Mouse (Mus musculus) heart, adult 2 months (tissue): ENCODE measurements around the gene Olfr365. TPM values are rescaled to one million over a fixed set of nuclear protein-coding genes. Genes with fewer than 3 reads are reported as not detected.

Experiments
- DNase-seq, 2 experiments: peaks; one replicate each; pipeline ENCODE4 v3.0.0; 2021
- H3K27ac ChIP-seq: fragments of 200-600 bp; 2 replicates; pipeline ENCODE4 v1.8.1; 2022
- H3K27me3 ChIP-seq: fragments of 200-500 bp; 2 replicates; pipeline ENCODE4 v1.6.1; 2012; ENCODE audit warnings: mild to moderate bottlenecking, low read length, inconsistent platforms, mixed read lengths; ENCODE audit not compliant: control insufficient read depth, insufficient read depth
- H3K36me3 ChIP-seq: fragments of 200-500 bp; 2 replicates; pipeline ENCODE4 v1.6.1; 2012; ENCODE audit warnings: low read length, inconsistent platforms; ENCODE audit not compliant: control insufficient read depth, insufficient read depth
- H3K4me1 ChIP-seq: fragments of 200-500 bp; 2 replicates; pipeline ENCODE4 v1.6.1; 2011; ENCODE audit warnings: low read length; ENCODE audit not compliant: control insufficient read depth, insufficient read depth
- H3K4me3 ChIP-seq: fragments of 200-600 bp; 2 replicates; pipeline ENCODE4 v1.8.1; 2022
- H3K79me2 ChIP-seq: fragments of 200-500 bp; replicated peaks from 2 replicates; pipeline ENCODE4 v1.6.1; 2012; ENCODE audit warnings: mild to moderate bottlenecking, inconsistent platforms, low read length, moderate library complexity, mixed read lengths; ENCODE audit not compliant: control insufficient read depth, insufficient read depth
- H3K9ac ChIP-seq: fragments of 200-500 bp; 2 replicates; pipeline ENCODE4 v1.6.1; 2012; ENCODE audit warnings: low read depth, mild to moderate bottlenecking, control low read depth, inconsistent platforms, low read length, mixed read lengths
- CTCF ChIP-seq: fragments of 200-600 bp; IDR thresholded peaks from 2 replicates; pipeline ENCODE4 v1.8.1; 2022; ENCODE audit warnings: antibody characterized with exemption, mild to moderate bottlenecking, moderate library complexity
- EP300 ChIP-seq: fragments of 200-500 bp; IDR thresholded peaks from 2 replicates; pipeline ENCODE4 v1.6.1; 2011; ENCODE audit warnings: low read depth, low read length, control low read depth; ENCODE audit not compliant: insufficient read depth
- POLR2A ChIP-seq: fragments of 200-500 bp; IDR thresholded peaks from 2 replicates; pipeline ENCODE4 v1.6.1; 2011; ENCODE audit warnings: mild to moderate bottlenecking, low read depth, low read length, control low read depth; ENCODE audit not compliant: insufficient read depth
- WGBS: fragments of 180-500 bp; shearing (Covaris S2); methylation state at CpG from one replicate; pipeline ENCODE4 v1.1.7; 2018; 5-methylcytosine and 5-hydroxymethylcytosine counted together
- intact Hi-C: fragments of 180-260 bp; cut with DNase I; formaldehyde crosslinking; loops from one replicate; pipeline ENCODE4 v1.15.1; 2025
- long read RNA-seq: library from polyadenylated mRNA; stranded (forward); transcript quantifications from one replicate; pipeline ENCODE4 v2.0.0, GENCODE M21; 2021
- polyA plus RNA-seq: library from polyadenylated mRNA; depleted of rRNA; stranded (reverse); fragments of >200 nt; gene quantifications from 2 replicates; pipeline ENCODE4 v1.2.3, GENCODE M21; 2012; rRNA removed
- total RNA-seq, 2 experiments: library from RNA; stranded (reverse); gene quantifications; 2 replicates each; pipeline ENCODE4 v1.2.3; 2021

The Olfr365 gene
- not detected for total RNA-seq
- polyA plus RNA-seq, result not detected in 2 replicates
- long read RNA-seq, result 0 reads

DNA sequence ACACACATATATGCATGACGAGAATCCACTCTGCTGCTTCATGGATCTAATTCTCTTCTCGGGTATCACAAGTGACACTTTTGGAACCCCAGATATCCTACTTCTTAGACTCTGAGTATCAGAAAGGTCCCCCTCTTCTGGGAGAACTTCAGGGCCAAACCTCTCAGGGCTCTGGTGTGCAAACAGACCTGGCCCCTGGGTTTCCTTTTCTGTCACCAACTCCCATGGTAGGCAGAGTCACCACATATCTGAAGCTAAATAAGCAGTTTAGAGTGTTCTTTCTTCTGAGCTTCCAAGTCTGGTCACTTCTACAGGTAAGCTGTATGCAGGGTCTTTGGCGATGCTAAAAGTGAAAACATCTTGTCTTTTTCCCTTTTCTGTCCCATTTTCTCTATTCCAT lies at the start of gene Olfr365:
Olfr365 (plus strand) TSS at position 301 of the 400 bp plus-strand sequence.
- whole genome bisulfite sequencing, result 55% methylated on average over 3 of the region's 3 CpGs
- H3K4me1 ChIP-seq, result no peaks in the 10 kb centered on the region
- intact Hi-C loops, result no loop called here

DNA sequence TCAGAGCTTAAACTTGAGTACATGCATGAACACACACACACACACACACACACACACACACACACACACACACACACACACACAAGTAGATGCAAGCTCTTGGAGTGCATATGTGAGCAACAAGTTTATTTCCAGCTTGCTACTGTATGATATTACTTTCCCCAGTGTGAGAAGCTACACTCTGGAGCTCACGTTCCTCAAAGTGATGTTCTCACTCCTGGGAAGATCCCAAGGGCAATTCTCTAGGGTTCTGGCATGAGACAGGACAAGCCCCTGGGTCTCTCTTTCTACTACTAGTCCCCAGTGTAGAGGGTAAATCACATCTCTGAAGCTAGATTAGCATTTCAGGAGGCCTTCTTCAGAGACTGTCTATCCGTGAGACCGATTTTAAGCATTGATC lies 49.0 kb upstream of the Olfr365 start, which contains the start of gene Olfr364-ps1:
Olfr364-ps1 (plus strand) TSS at position 301 of the 400 bp plus-strand sequence.
- no peak within 1 kb of the TSS for H3K27ac ChIP-seq
- no peaks in the 10 kb centered on the region for H3K79me2 ChIP-seq
- no peak for DNase-seq
- TF ChIP-seq CTCF, result no peak
- TF ChIP-seq POLR2A, result no peak
- H3K4me3 ChIP-seq, result no peak within 1 kb of the TSS
- no peaks in the 10 kb centered on the region for H3K36me3 ChIP-seq
- 63% methylated on average over 3 of the region's 3 CpGs for WGBS
- no peaks in the 10 kb centered on the region for H3K27me3 ChIP-seq
- H3K9ac ChIP-seq, result no peak within 1 kb of the TSS
- intact Hi-C loops, result no loop called here
- no peaks in the 10 kb centered on the region for H3K4me1 ChIP-seq

More for the DNA sequence above, at the start of gene Olfr365:
- no peak within 1 kb of the TSS for H3K9ac ChIP-seq
- no peak for DNase-seq
- no peaks in the 10 kb centered on the region for H3K36me3 ChIP-seq
- TF ChIP-seq POLR2A (no peak), CTCF (no peak), EP300 (no peak)
- H3K4me3 ChIP-seq, result no peak within 1 kb of the TSS
- no peaks in the 10 kb centered on the region for H3K27me3 ChIP-seq
- no peaks in the 10 kb centered on the region for H3K79me2 ChIP-seq
- H3K27ac ChIP-seq, result no peak within 1 kb of the TSS

DNA sequence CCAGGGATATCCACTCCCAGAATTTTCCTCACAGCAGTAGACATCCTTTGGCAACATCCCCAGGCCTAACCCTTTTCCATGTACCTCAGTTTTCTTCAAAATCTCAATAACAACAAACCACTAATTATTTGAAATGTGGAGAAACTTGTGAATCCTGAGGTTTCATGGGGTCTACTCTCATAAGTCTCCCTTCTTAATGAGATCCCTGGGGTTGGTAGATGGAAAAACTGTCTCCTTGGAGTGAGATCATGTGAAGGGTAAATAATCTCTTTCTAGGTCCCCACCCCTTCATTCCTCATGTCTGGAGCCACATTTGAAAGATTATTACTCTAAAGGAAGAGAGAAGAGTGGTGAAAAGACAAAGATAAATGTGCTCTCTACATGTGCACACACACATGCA lies 23.3 kb downstream of the Olfr365 start, which contains the start of gene Olfr366:
Olfr366 (plus strand) TSS at position 301 of the 400 bp plus-strand sequence.
- TF ChIP-seq EP300 (no peak), POLR2A (no peak), CTCF (no peak)
- intact Hi-C loops, result no loop called here
- Histone ChIP-seq H3K27ac (no peak within 1 kb of the TSS), H3K79me2 (no peaks in the 10 kb centered on the region), H3K9ac (no peak within 1 kb of the TSS), H3K4me1 (no peaks in the 10 kb centered on the region), H3K4me3 (no peak within 1 kb of the TSS), H3K27me3 (no peaks in the 10 kb centered on the region), H3K36me3 (no peaks in the 10 kb centered on the region)
- no peak for DNase-seq

Other genes starting within 250 kb of the Olfr365 start
- not detected for gene Olfr357, start 194.4 kb upstream of the Olfr365 start, total RNA-seq
- not detected in 2 replicates for gene Olfr357, start 194.4 kb upstream of the Olfr365 start, polyA plus RNA-seq
- gene Olfr358, start 178.9 kb upstream of the Olfr365 start, total RNA-seq, result not detected
- not detected in 2 replicates for gene Olfr358, start 178.9 kb upstream of the Olfr365 start, polyA plus RNA-seq
- gene Olfr360, start 122.5 kb upstream of the Olfr365 start, total RNA-seq, result not detected
- not detected in 2 replicates for gene Olfr360, start 122.5 kb upstream of the Olfr365 start, polyA plus RNA-seq
- not detected for gene Olfr361, start 98.9 kb upstream of the Olfr365 start, total RNA-seq
- not detected in 2 replicates for gene Olfr361, start 98.9 kb upstream of the Olfr365 start, polyA plus RNA-seq
- not detected for gene Olfr362, start 70.3 kb upstream of the Olfr365 start, total RNA-seq
- gene Olfr362, start 70.3 kb upstream of the Olfr365 start, polyA plus RNA-seq, result not detected in 2 replicates
- not detected for gene Olfr364-ps1, start 48.9 kb upstream of the Olfr365 start, total RNA-seq
- not detected in 2 replicates for gene Olfr364-ps1, start 48.9 kb upstream of the Olfr365 start, polyA plus RNA-seq
- not detected for gene Olfr366, start 23.4 kb downstream of the Olfr365 start, total RNA-seq
- gene Olfr366, start 23.4 kb downstream of the Olfr365 start, polyA plus RNA-seq, result not detected in 2 replicates
- not detected for gene Olfr368, start 138.3 kb downstream of the Olfr365 start, total RNA-seq
- not detected in 2 replicates for gene Olfr368, start 138.3 kb downstream of the Olfr365 start, polyA plus RNA-seq
- 10 to 100 TPM; 18.1 to 18.9 TPM for gene Pdcl, start 171.1 kb downstream of the Olfr365 start, total RNA-seq
- gene Pdcl, start 171.1 kb downstream of the Olfr365 start, polyA plus RNA-seq, result 7.6 and 16.5 TPM in 2 replicates
- 10 to 100 TPM; 28.2 to 35.0 TPM for gene Rc3h2, start 234.7 kb downstream of the Olfr365 start, total RNA-seq
- gene Rc3h2, start 234.7 kb downstream of the Olfr365 start, polyA plus RNA-seq, result 5.9 and 12.8 TPM in 2 replicates